Mouse (Mus musculus) kidney, postnatal 10 days (tissue): ENCODE measurements at regions not wholly inside any gene's neighbourhood (a gene's known extent, or its start where the extent isn't known, plus 50 kb on each side); places are given as distances from the start of the nearest gene placed in this dataset.
"Not testable (repeated sequence)": the region's sequence is repeated elsewhere in the genome, so short reads cannot be mapped to it uniquely, and the experiment has no call there.

Experiments
- DNase-seq: peaks from one replicate; pipeline ENCODE4 v3.0.0; 2021; ENCODE audit warnings: mixed read lengths

GRCm38 (mm10) chr12:114285082-114285481, 741.4 kb downstream of the Adam6a start:
- DNase-seq = no peak

- DNase-seq = no peak
These were observed 743.3 kb downstream of the Adam6a start for GRCm38 (mm10) chr12:114287041-114287440.

DNA sequence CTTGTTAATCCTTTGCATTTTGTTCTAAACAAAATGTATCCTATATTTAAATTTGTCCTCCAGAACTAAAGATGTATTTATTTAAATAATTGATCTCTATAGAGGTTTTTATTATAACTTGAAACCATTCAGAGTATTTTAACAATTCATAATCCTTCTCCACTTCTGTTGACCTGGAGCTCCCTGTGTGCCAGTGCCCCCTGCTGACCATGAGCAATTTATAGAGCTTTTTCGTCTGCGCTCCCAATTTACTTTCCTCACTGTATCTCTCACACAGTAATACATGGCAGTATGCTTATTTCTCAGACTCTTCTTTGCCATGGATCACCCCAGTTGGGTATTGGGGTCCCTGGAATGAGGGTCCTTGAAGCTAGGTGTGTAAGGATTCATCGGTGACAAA, 747.4 kb downstream of the Adam6a start:
- DNase-seq = no peak

DNA sequence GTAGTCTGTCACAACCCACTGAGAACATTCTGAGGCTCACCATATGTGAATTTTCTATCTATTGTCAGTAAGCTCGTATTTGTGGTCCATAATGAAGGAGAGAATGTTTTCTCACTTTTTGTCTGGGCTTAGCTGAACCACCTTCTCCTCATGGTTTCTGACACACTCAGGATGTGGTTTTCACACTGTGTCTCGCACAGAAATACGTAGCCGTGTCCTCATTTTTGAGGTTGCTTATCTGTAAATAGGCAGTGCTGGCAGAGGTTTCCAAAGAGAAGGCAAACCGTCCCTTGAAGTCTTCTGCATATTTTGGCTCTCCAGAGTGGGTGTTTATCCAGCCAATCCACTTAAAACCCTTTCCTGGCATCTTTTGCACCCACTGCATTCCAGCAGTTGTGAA, 756.1 kb downstream of the Adam6a start:
- no peak for DNase-seq

DNA sequence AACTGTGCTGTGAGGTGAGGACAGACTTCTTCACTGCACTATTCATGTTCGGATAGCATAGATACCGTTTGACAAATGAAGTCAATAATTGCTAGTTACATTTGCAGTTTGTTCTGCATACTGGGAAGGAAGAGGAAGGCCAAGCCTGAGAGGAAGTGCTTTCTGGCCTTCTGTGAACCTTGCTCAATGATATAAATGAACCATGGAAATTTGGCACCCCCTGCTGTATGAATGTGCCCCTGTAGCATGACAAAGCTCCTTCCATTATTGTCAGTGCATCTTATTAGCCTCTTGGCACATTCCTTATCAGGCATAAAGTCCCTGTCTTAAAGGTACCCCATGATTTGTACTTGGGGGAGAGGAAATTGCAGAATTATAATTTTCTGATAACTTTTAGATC, 758.0 kb downstream of the Adam6a start:
- no peak for DNase-seq

DNA sequence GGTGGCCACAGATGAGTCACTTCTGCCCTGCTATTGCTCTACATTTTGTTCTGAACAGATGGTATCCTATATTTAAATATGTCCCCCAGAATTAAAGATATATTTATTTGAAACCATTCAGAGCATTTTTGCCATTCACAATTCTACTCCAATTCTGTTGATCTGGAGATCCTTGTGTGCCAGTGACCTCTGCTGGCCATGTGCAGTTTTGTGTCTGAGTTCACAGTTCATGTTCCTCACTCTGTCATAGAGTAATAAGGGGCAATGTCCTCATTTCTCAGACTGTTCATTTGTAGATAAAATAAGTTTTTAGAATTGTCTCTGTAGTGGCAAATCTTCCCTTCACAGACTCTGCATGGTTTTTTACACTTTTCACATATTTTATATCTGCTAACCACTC, 788.8 kb downstream of the Adam6a start:
- DNase-seq = peak; percentile 5

- no peak for DNase-seq
These were observed 822.6 kb downstream of the Adam6a start for GRCm38 (mm10) chr12:114366276-114366675.

GRCm38 (mm10) chr12:114378696-114379350, 835.1 kb downstream of the Adam6a start:
- DNase-seq = peak; percentile 45

DNA sequence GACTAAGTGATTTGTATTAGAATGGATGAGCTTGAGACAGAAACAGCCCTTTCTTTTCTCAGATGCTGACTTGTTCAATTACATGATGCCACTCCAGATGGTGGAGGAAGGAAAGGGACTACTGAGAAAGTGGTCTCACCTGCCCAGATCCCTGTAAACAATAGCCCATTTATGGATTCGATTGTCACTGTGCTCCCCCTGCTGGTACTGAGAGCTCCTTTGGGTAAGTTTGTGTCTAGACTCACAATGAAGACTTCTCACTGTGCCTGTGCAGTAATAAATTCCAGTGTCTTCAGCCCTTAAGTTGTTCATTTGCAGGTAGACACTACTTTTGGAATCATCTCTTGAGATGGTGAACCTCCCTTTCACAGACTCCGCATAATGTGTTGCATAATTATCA, 847.7 kb downstream of the Adam6a start:
- no peak for DNase-seq

DNA sequence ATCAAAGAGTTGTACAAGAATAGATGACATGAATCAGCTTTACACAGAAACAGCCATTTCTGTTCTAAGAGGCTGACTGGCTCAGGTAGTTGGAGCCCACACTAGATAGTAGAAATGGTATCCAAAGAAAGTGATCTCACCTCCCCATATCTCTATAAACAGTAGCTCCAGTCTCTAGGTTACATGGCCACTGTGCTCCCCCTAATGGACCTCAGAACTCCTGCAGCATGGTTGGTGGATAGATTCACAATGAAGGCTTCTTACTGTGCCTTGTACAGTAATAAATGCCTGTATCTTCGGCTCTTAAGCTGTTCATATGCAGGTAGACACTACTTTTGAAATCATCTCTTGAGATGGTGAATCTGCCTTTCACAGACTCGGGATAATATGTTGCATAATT, 862.5 kb downstream of the Adam6a start:
- no peak for DNase-seq

GRCm38 (mm10) chr12:114434529-114434928, 890.8 kb downstream of the Adam6a start:
- DNase-seq = no peak

GRCm38 (mm10) chr12:114462037-114462436, 918.3 kb downstream of the Adam6a start:
- no peak for DNase-seq

GRCm38 (mm10) chr12:114462566-114462965, 918.9 kb downstream of the Adam6a start:
- no peak for DNase-seq

DNA sequence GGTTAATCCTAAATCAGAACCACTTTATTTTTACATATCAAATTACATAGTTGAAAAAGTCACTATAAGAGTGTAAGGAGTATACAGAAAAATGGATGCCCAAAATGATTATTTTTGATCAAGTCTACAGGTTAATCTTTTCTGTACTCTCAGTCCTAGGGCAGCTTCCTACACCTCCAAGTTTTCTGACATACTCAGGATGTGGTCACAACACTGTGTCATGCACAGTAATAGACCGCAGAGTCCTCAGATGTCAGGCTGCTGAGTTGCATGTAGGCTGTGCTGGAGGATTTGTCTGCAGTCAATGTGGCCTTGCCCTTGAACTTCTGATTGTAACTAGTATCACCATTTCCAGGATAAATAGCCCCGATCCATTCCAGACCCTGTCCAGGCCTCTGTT, 925.1 kb downstream of the Adam6a start:
- DNase-seq = no peak

- DNase-seq = not testable (repeated sequence)
These were observed 929.0 kb downstream of the Adam6a start for GRCm38 (mm10) chr12:114472678-114473077.

GRCm38 (mm10) chr12:114478741-114479140, 935.0 kb downstream of the Adam6a start:
- DNase-seq = no peak

DNA sequence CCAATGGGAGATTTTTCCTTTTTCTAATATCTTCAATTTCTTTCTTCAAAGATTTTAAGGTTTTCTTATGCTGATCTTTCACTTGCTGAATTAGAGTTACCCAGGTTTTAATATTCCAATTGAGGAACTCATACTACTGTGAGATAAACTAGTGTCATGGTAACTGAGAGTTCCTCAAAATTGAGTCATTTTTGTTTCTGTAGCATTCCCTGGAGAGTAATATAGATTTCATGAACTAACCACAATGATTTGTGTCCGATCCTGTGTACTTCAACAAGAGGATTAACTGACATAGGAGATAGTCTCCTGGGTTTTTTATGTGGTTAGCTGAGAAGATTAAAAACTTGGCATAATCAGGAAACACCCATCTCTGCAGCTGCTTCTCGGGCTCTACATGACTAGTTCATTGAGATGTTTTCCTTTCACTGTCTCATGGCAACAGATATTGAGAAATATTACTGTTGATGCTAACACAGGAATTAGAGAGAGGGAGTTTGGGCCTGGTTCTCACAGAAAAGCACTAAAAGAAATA, 949.9 kb downstream of the Adam6a start:
- DNase-seq = not testable (repeated sequence)

DNA sequence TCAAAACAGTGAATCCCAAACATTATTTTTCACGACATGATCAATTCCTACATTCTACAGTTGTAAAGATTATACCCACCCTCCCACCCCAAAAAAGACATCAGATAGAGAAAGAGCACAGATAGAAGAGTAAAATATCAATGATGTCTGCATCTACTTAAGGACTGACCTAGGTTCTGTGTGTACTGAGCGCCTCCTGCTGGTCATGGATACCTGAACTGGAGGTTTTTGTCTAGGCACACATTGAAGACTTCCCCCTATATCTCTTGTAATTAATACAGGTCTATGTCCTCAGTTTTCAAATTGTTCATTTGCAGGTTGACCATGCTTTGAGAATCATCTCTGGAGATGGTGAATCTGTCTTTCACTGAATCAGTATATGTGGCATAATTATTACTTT, 952.0 kb downstream of the Adam6a start:
- no peak for DNase-seq

DNA sequence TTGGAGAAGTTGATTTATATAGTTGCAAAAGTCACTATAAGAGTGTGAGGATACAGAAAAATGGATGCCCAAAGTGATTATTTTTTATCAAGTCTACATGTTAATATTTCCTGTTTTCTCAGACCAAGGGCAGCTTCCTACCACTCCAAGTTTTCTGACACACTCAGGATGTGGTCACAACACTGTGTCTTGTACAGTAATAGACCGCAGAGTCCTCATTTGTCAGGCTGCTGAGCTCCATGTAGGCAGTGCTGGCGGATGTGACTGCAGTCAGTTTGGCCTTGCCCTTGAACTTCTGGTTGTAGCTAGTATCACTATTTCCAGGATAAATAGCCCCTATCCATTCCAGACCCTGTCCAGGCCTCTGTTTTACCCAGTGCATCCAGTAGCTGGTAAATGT, 969.4 kb downstream of the Adam6a start:
- DNase-seq = no peak

GRCm38 (mm10) chr12:114542094-114542493, 998.4 kb downstream of the Adam6a start:
- not testable (repeated sequence) for DNase-seq

DNA sequence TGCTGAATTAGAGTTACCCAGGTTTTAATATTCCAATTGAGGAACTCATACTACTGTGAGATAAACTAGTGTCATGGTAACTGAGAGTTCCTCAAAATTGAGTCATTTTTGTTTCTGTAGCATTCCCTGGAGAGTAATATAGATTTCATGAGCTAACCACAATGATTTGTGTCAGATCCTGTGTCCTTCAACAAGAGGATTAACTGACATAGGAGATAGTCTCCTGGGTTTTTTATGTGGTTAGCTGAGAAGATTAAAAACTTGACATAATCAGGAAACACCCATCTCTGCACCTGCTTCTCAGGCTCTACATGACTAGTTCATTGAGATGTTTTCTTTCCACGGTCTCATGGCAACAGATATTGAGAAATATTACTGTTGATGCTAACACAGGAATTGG, 1001.2 kb downstream of the Adam6a start:
- DNase-seq = not testable (repeated sequence)

DNA sequence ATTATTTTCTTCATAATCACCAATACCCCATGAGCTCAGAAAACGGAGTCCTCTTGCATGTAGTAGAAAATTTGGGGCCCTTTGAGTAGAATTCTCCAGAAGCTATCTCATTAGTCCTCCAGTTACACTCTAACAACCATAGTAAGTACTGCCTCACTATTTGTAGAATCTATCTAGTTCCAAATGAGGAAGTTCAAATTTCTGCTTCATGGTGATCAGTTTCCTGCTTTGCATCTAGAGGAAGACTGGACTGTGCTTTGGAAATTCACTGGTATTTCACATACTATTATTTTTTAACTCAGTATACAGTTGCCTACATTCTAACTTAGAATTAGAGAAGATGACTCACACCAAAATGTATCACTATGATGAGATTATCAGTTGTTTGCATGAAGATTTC, 1018.7 kb downstream of the Adam6a start:
- DNase-seq = no peak

DNA sequence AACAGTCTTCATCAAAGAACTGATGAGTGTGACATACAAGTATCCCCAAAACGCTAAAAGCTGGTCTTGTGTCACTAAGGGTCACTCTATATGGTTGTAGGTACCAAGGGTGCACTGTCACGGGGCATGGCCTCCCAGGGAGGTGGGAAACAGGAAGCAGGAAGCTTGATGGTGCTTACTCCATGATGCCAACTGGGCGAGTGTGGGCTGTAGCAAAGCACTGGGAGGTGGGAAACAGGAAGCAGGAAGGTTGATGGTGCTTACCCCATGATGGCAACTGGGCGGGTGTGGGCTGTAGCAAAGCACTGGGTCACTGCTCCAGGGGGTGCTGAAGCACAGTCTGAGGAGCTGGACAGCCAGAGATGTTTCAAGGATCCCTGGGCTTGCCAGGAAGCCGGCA, 1019.3 kb downstream of the Adam6a start:
- no peak for DNase-seq

GRCm38 (mm10) chr12:114563683-114564082, 1020.0 kb downstream of the Adam6a start:
- DNase-seq = no peak

GRCm38 (mm10) chr12:114564329-114564728, 1020.6 kb downstream of the Adam6a start:
- DNase-seq = no peak
